ENCODE assay signal across 16 mouse cellular contexts in the genomic region with DNA sequence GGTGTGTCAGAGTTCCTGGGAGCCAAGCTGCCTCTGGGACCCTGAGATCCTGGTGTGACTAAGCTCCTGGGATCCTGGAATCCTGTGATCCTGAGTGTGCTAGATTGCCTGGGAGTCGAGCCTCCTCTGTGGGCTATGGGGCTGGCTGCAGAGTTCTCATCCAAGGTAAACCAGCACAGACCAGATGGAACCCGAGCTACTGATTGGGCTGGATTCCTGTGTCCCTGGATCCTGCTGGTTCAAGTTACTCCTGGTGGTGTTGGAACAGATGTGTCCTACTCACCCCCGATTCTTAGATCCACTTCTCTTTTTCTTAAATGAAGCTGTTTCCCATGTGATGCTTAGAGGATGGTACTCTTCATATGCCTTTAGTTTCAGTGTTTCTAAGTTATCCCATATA.
"Had no signal": no experiment of that assay in that cellular context is flagged by ENCODE, and none has a peak within 500 bp of the region (broad histone marks: within the 10 kb centered on the region; RNA-seq: fewer than 3 reads in every experiment).

No protein-coding gene starts in this region.

- H3K4me2 ChIP-seq: lung, embryonic 14.5 days; midbrain, embryonic 13.5 days; midbrain, embryonic 15.5 days; neural tube, embryonic 13.5 days; neural tube, embryonic 15.5 days; stomach, embryonic 15.5 days had no signal

- H3K4me3 ChIP-seq: midbrain, embryonic 10.5 days; midbrain, embryonic 13.5 days; midbrain, embryonic 15.5 days; myocyte; neural tube, embryonic 13.5 days; neural tube, embryonic 15.5 days; stomach, embryonic 15.5 days had no signal

- H3K36me3 ChIP-seq: midbrain, embryonic 10.5 days; stomach, embryonic 15.5 days had no signal

- H3K9me3 ChIP-seq: midbrain, embryonic 10.5 days; midbrain, embryonic 13.5 days; midbrain, embryonic 15.5 days; neural tube, embryonic 13.5 days; stomach, embryonic 15.5 days had no signal

- H3K27me3 ChIP-seq: midbrain, embryonic 13.5 days; midbrain, embryonic 15.5 days; neural tube, embryonic 13.5 days; neural tube, embryonic 15.5 days; stomach, embryonic 15.5 days had no signal

- H3K4me1 ChIP-seq: midbrain, embryonic 10.5 days; midbrain, embryonic 13.5 days; midbrain, embryonic 15.5 days; neural tube, embryonic 13.5 days; neural tube, embryonic 15.5 days; stomach, embryonic 15.5 days had no signal

- H3K9ac ChIP-seq: lung, embryonic 14.5 days; midbrain, embryonic 13.5 days; midbrain, embryonic 15.5 days; neural tube, embryonic 13.5 days; neural tube, embryonic 15.5 days; stomach, embryonic 15.5 days had no signal

- DNase-seq: lung, adult 18-20 months; lung, embryonic 14.5 days; lung, postnatal 10 days; lung, postnatal 4 days; right cerebral cortex, postnatal 14 days; thymus, adult 2 months; thymus, postnatal 25 days; thymus, postnatal 4 days had no signal

- H3K27ac ChIP-seq: midbrain, embryonic 10.5 days; midbrain, embryonic 13.5 days; midbrain, embryonic 15.5 days; neural tube, embryonic 13.5 days; neural tube, embryonic 15.5 days; stomach, embryonic 15.5 days; stomach, postnatal 0 days had no signal

- ATAC-seq: midbrain, embryonic 13.5 days; midbrain, embryonic 15.5 days had no signal
